Mouse (Mus musculus): Measurements from ENCODE around the gene Olfr380.

Olfr380 gene

GRCm38 (mm10) chr11:73457408-73457807 is at the start of gene Olfr380:
TSS of gene Olfr380 (minus strand) at chr11:73457508.
- no peak for DNase-seq (ENCODE audit: low read depth in 1 of 2, low spot score in 2 of 2)

- no peak for DNase-seq (ENCODE audit: low read depth in 1 of 2, low spot score in 2 of 2)
Observed at GRCm38 (mm10) chr11:73491503-73491902, 34.2 kb upstream of the Olfr380 start, which contains the start of gene Olfr381. TSS of gene Olfr381 (minus strand) at chr11:73491603.

GRCm38 (mm10) chr11:73428377-73428776 is 28.9 kb downstream of the Olfr380 start, which contains the start of gene Olfr378:
TSS of gene Olfr378 (minus strand) at chr11:73428477.
- DNase-seq (ENCODE audit: low read depth in 1 of 2, low spot score in 2 of 2) = no peak
